Mouse (Mus musculus) 3134 (cell line): ENCODE measurements around the gene Gm45799.
A peak's percentile ranks its signal among the peaks of the same experiment; 100 is the strongest.

ENCODE experiments used
- DNase-seq: peaks from one replicate; pipeline ENCODE4 v3.0.0-alpha.2; 2011; ENCODE audit warnings: low spot score; ENCODE audit not compliant: insufficient read length; ENCODE audit errors: extremely low read depth

Gene Gm45799

DNA sequence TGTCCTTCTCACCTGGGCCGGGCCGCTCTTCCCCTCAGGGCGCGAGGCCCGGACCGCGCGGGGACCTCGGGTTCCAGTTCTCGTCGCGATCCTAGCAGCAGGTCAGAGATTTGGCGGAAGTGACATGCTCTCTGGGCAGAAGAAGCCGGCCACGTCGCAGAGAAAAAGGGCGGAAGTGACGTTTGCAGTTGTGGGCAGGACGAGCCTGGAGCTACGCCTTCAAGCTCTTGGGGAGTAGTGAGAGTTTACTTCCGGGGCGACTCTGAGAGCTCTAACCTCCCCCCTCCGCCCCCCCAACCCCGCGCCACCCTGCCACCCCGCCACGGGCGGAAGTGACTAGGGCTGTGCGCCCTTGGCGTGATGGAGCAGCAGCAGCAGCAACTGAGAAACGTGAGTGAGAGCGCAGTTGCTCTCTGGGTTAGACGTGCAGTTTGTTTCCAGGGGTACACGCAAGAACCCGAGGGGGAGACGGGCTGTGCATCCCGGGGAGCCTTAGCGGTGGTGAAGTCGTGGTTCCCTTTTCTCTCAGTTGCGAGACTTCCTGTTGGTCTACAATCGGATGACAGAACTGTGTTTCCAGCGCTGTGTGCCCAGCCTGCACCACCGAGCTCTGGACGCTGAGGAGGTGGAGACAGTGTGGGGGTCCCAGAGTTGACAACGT lies at the start of gene Gm45799, which contains the start of gene Arfip2:
Gene Gm45799, plus strand, starts transcription at position 320 of the 661 bp plus-strand sequence.
Gene Arfip2, minus strand, starts transcription at position 184 of the 661 bp plus-strand sequence.
- DNase-seq, result peak; percentile 93

DNA sequence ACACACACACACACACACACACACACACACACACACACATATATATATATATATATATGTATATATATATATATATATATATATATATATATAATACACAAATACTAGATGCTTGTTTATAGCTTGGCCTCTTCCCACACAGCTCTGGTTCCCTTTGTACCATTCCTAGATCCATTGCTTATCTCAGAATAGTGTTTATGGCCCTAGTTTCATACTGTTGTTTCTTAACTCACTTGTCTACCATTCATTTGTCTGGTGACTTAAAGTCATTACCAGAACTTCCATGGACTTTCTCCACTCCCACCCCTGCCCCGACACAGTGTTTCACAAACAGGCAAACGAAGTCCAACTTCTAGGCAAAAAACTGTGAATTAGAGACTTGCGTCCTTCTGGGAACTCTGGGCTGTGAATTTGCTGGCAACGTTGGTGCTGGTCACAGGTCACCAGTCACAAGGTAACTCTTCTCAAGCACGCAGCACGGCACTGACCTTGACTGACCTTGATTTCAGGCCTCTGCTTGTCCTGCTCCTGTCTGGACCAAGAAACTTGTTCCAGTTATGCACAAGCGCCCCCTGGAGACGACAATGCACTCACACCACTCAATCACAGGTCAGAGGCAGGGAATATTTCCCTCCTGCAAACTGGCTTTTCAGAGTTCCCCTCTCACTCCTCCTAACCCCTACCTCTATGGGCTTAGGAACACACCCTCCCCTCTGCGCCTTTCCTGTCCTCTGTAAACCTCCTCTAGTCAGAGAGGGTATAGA lies 37.3 kb upstream of the Gm45799 start:
- DNase-seq, result no peak

DNA sequence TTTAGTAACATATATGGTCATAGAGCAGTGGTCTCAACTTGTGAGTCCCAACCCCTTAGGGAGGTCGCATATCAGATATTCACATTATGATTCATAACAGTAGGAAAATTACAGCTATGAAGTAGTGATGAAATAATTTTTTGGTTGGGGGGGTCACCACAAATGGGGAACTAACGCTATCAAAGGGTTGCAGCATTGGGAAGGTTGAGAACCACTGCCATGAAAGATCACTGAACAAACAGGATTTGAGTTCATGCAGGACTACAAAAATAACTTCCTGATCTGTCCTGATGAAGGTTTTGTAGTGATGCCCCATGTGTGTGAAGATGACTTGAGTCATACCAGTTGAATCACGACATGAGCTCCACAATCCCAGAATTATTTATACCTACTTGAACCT lies 31.9 kb upstream of the Gm45799 start:
- DNase-seq, result no peak

DNA sequence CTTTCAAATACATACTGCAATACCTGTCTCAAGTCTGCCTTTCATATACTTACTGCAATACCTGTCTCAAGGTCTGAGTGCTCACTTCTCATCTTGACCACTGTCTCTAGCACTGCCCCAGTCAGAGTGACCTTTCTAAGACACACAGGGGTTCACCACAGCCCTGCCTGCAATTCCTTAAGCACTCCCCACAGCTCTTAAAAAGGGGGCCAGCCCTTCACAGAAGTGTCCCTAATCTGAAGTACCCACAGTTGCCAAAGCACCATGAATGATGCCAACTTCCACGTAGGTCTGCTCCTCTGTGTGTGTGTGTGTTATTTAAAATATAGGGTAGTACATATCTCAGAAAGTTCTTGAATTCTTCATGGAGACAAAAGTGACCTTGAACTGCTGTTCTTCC lies 28.6 kb upstream of the Gm45799 start:
- no peak for DNase-seq

DNA sequence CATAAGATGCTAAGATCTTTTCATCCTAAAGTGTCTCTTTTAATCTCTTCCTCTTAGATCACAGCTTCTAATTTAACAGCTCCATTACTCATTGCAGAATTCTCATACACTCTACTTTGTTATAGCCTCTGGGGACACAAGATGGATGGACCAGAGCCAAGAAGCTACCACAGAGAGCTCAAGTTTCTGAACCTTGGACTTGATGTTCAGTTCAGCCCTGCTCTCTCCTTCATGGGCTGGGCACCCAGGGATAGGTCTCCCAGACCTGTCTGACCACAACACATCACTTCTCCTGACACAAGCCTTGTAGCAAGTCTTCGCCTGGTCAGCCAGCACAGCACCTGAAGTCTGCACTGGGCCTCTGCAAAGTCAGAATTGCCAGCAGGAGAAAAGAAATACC lies 26.0 kb upstream of the Gm45799 start:
- DNase-seq, result peak; percentile 33

- no peak for DNase-seq
These were observed 24.6 kb upstream of the Gm45799 start for GRCm38 (mm10) chr7:105615720-105616119.

GRCm38 (mm10) chr7:105616561-105616960 lies 23.8 kb upstream of the Gm45799 start:
- no peak for DNase-seq

DNA sequence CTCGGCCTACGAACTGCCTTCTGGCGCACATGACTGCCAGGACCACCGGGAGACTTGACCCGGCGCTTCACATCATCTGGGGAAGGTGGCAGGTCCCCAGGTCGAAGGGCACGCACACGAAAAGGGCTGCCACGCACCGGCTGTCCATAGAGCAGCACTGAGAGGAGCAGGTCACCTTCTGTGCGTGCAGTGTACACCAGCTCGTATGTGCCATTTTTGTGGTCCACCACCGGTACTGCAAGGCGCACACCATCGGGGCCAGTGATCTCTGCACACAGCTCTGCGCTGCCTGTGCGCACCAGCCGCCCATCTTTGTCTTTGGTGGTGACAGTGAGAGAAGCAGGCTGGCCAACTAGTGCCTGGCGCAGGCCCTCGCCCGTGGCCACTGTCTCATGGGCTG lies 22.5 kb upstream of the Gm45799 start:
- DNase-seq, result no peak

- DNase-seq, result no peak
These were observed 20.7 kb upstream of the Gm45799 start for GRCm38 (mm10) chr7:105619701-105620100.

DNA sequence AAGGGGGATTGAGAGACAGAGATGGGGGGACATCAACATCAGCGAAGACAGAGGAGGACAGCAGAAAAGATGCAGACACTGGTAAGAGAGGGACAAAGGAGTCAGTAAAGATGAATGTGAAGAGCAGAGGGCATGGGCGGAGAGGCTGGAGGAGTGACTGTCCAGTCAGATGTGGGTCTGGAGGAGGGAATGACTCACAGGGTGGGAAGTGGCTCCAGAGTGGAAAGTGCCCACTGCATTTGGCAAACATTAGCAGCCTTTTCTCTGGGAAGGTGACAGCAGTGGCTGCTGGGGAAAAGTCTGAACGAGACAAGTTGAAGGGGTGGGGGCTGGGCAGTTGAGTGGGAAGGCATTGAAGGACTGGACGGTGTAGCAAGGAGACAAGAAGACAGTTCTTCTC lies 19.3 kb upstream of the Gm45799 start:
- DNase-seq, result peak; percentile 69

DNA sequence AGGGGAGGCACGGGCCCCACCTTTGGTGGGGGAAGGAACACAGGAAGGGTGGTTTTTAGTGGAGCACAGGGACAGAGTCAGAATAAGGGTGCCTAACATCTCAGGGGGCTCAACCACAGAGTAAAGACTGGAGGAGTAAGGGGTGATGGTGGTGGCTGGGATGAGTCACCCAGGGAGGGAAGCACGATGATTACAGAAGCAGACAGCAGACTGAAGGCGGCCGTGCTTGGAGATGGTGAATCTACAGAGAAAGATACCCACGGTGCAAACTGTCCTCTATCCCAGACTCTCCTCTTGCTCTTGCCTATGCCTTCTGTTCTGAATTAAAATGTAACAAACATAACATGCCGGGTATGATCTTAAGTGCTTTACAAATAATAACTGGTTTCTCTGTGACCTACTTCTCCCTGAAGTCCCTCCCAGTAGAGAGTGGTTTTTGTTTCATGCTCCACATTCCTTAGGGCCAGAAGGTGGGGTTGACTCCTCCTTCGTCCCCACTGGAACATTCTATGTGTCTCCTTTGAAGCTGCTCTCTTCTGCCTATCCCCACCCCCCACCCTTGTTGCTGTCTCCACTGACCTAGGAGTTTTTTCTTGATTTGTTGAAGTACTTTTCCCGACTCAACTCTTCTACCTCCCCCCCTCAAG lies 18.6 kb upstream of the Gm45799 start:
- peak; percentile 63 for DNase-seq

DNA sequence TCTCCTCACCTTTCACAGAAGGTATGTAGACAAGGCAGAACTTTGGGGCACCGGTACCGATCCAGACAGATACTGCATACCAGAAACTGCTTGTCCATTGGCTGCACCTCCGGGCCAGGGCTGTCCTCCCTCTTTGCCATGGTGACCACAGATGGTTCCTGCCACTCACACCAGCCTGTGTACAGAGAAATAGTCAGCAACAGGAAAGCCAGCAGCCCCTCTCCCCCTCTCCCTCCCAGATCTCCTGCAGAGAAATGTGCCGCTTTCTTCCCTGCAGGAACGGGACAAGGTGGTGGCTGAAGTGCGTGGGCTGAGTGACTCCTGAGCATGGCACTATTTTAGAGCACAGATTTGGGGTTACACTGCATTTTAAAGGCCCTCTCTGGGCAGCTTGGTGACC lies 15.0 kb upstream of the Gm45799 start:
- DNase-seq, result no peak

- peak; percentile 59 for DNase-seq
These were observed 11.7 kb upstream of the Gm45799 start for GRCm38 (mm10) chr7:105628633-105629032.

DNA sequence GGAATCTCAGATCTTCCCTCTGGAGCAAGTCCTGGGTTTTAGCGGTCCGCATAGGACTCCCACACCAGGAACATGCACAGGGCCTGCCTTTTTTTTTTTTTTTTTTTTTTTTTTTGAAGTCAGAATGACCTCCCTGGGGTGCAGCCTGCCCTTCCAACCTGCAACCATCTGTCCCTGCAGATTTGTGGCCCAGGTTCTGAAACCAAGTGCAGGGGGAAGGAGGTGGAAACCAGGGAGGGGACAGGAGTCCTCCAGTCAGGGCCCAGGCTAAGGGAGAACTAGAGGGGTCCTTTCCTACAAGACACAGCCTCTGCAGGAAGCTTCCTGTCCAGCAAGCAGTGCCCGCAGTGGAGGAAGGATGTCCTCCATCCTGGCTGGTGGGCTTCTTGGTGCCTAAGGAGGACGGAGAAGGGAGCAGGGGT lies 7.8 kb upstream of the Gm45799 start:
- peak; percentile 44 for DNase-seq

- DNase-seq, result peak; percentile 91
These were observed 7.1 kb upstream of the Gm45799 start, which contains the start of gene Trim3 for GRCm38 (mm10) chr7:105633127-105633800. Gene Trim3, minus strand, starts transcription at chr7:105633571.

DNA sequence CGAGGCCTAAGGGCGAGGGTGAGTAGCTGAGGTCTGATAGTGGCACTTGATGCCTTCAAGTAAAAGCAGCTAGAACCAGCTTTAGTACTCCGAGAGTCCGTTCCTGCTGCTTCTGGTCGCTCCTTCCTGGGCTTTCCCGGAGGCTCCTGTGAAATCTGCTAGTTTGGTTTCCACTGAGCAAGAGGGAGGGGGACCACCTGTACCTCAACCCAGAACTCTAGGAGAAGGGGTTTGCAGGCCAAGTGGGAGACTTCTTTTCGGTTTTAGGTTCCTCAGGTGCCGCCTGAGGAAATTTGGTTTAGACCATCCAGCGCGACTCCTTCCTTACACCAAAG lies 6.6 kb upstream of the Gm45799 start:
- no peak for DNase-seq

DNA sequence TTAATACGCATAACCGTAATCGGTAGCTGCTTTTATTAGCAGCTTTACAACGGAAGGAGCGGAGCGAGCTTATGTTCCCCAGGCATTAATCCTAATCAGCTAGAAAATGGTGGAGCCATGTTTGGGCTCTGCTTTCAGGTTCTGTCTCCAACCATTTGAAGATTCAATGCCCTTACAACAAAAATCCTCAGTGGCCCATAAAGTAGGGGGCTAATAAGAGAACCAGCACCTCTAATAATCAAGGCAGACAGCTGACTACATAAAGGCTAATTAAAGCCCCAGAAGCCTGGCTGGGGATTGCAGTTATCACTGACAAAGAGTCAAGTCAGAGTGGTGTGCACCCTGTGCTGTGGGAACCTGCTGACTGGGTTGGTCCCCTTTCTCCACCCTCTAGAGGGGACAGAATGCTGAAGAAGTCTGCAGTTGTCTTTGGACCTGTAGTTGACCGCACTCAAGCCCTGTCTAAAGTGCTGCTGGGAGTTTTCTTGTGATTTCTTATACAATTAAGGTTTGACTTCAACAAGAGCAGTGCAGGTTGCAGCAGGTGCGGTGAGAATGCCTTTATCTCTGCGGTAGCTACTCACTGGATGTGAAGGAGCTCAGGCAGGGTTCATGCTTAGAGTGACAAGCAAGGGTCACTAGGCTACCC lies 6.0 kb upstream of the Gm45799 start:
- no peak for DNase-seq

DNA sequence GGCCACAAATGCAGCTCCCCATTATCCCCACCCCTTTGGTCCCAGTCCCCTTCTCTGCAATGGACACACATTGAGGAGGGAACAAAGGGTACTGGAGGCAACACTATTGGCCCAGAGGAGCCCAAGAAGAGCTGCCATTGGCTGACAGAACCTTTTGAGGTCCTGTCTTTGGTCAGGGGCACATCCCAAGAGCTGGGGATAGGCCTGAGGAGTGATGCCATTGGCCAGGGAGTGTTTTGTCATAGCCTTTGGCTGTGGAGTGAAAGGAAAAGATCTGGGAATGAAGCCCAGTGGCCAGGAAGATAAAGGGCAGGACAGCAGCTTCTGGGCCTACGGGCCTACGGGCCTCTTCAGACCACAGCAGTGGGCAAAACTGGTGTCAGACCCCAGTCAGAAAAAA lies 4.6 kb upstream of the Gm45799 start:
- DNase-seq, result no peak

GRCm38 (mm10) chr7:105638776-105639175 lies 1.6 kb upstream of the Gm45799 start:
- DNase-seq, result no peak

DNA sequence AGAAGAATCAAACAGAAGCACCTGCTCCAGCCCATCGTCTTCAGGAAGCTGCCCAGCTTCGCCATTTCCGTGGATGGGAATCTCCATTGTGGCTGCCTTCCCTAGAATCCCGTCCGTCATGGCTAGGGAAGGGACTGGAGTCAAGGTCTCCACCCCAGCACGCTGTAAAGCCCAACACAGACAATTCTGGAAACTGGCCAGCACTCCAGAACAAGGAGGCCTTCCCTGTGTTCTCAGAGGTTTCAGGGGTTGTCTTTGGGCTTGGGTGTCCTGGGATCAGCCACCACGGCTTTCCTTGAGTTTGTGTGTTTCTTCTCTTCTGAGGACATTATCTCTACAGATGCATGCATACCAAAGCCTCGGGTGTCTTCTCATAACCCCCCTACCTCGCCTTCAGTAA lies 1.0 kb upstream of the Gm45799 start:
- DNase-seq, result no peak

DNA sequence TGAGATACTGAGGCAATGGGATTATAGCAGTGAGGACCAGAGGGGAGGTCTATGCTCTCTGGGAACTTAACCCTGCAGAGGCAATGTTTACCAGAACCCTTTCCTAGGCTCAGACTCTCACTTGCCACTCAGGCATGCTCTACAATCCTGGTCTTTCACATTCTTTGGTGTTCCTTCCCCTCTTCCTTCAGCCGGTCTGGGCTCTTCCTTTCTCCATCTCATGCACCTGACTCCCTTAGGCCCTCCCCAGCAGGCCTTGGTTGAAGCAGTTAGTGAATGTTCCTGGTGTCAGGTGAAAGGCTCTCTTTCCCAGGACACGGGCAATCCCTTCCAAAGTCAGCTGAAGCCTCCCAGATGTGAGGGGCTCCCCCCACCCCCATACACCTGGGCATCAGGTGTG lies 596 bp upstream of the Gm45799 start, which contains the start of gene Timm10b:
Gene Timm10b, plus strand, starts transcription at position 301 of the 400 bp plus-strand sequence.
- DNase-seq, result no peak
